Mouse (Mus musculus) heart, embryonic 10.5 days (tissue): ENCODE data around the gene Nemp1. TPM values are rescaled to one million over a fixed set of nuclear protein-coding genes. Genes with fewer than 3 reads are reported as not detected.

Source experiments
- DNase-seq: peaks from one replicate; pipeline ENCODE4 v3.0.0-alpha.2; 2017; ENCODE audit warnings: low spot score
- H3K27ac ChIP-seq: fragments of 300-500 bp; sonication (generic); 2 replicates; pipeline ENCODE4 v1.5.1; 2016; ENCODE audit warnings: mild to moderate bottlenecking
- H3K27me3 ChIP-seq: fragments of 300-500 bp; sonication (generic); 2 replicates; pipeline ENCODE4 v1.6.1; 2016; ENCODE audit warnings: mild to moderate bottlenecking; ENCODE audit not compliant: poor library complexity, insufficient read depth, severe bottlenecking
- H3K36me3 ChIP-seq: fragments of 300-500 bp; sonication (generic); 2 replicates; pipeline ENCODE4 v1.6.1; 2016; ENCODE audit warnings: mild to moderate bottlenecking, moderate library complexity
- H3K4me1 ChIP-seq: fragments of 300-500 bp; sonication (generic); 2 replicates; pipeline ENCODE4 v1.6.1; 2016; ENCODE audit warnings: mild to moderate bottlenecking
- H3K4me3 ChIP-seq: fragments of 300-500 bp; sonication (generic); 2 replicates; pipeline ENCODE4 v1.5.1; 2016; ENCODE audit warnings: mild to moderate bottlenecking, moderate library complexity
- H3K9me3 ChIP-seq: fragments of 300-500 bp; sonication (generic); 2 replicates; pipeline ENCODE4 v1.6.1; 2016; ENCODE audit warnings: mild to moderate bottlenecking, moderate library complexity
- WGBS: fragments of 180-500 bp; shearing (Covaris S2); methylation state at CpG from one replicate; pipeline ENCODE4 v1.1.7; 2016; 5-methylcytosine and 5-hydroxymethylcytosine counted together
- polyA plus RNA-seq: library from polyadenylated mRNA; unstranded; fragments of >200 nt; fragmentation: Nextera tagmentation; extraction: Ambion mirVana; gene quantifications from 2 replicates; pipeline ENCODE4 v1.2.1, GENCODE M21; 2016

Gene Nemp1
- polyA plus RNA-seq, 1 experiment from 2014 or later: 7.7 TPM

DNA sequence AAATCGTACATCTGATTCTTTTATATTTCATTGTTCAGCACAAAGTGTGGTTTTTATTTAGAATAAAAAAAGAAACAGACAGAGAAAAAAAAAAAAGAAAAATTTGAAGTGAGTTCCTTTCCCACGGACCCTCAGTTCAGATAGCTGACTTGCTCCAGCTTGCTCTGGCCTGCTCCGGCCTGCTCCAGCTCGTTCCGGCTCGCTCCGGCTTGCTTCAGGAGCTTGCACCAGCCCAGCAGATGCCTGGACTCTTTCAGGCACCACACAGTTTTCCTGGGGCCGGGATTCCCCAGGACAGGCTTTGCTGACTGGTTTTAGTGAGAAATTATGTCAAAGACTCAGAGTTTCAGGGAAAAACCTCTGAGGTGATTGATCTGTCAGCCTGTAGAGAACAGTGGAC lies 80.6 kb downstream of the Nemp1 start:
- WGBS: 87% methylated on average over 8 of the region's 8 CpGs
- Histone ChIP-seq H3K9me3 (no peaks in the 10 kb centered on the region), H3K4me1 (peaks cover 31% of the 10 kb centered on the region), H3K27me3 (no peaks in the 10 kb centered on the region), H3K36me3 (peaks cover 68% of the 10 kb centered on the region), H3K4me3 (0 out of 2 replicates have a peak overlapping the region, but pooled peaks have one; percentile 29), H3K27ac (peak overlapping the region; percentile 56; the same call in 1 of the 2 replicates)
- DNase-seq: no peak

DNA sequence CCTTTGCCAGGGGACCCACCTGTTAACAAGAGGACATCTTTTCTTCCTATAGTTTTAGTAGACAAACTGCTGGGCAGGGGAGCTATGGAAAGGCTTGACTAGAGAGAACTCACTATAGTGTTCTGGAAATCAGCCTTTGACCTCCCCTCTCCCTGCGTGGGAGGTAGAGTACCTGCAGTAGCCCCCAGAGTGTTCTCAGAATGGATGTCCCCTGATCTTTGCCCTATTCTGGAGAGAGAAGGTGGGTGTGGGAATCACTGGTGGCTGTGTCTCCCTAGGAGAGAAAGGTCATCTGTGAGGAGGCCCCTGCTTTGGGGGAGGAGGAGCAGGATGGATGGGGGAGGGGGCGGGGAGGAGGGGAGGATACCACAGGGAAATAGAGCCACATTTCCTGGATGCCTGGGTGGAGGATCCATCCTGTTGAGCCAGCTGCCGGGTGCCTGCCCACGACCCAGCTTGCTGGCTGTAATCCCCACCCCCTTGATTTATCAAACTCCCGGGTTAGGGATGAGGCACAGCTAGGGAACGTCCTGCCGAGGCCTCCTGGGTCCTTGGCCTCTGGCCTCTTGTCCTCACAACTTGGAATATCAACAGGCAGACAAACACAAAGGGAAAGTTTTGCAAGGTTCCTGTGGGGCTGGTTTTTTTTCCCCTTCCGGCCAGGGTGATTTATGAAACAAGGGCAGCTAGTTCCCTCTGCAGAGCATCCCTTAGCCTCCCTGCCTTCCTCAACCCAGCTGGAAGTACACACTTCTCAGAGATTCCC lies 82.3 kb downstream of the Nemp1 start:
- H3K9me3 ChIP-seq: no peaks in the 10 kb centered on the region
- no peak for DNase-seq
- H3K27ac ChIP-seq: peak overlapping the region; percentile 72
- H3K36me3 ChIP-seq: peaks cover 51% of the 10 kb centered on the region
- peak overlapping the region; percentile 58 for H3K4me3 ChIP-seq
- peaks cover 31% of the 10 kb centered on the region for H3K4me1 ChIP-seq
- WGBS: 10% methylated on average over 8 of the region's 8 CpGs
- H3K27me3 ChIP-seq: no peaks in the 10 kb centered on the region

DNA sequence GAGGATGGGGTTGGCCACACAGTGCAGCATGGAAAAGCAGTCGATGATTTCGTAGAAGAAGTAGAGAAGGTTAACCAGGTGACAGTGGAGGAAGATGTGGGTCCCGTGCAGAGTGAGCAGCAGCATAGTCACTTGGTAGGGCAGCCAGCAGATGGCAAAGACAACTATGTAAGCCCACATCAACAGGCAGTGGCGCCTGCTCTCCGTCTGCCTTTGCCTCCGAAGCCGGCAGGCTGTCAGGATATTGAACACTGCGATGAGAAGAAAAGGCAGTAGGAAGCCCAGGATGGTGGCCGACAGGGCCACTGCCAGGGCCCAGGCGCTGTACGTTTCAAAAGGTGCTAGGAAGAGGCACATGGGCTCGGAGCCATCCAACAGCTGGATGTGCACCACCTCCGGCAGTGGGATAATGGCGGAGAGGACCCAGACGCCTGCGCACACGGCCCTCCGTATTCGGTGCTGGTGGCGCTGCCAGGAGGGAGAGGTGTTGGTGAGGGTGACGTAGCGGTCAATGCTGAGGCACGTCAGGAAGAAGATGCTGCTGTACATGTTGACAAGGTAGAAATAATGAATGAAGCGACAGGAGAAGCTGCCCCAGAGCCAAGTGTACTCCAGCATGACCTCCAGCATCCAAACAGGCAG lies 83.6 kb downstream of the Nemp1 start:
- 44% methylated on average over 24 of the region's 24 CpGs for WGBS

More for the DNA sequence above, 83.6 kb downstream of the Nemp1 start:
- Histone ChIP-seq H3K27me3 (no peaks in the 10 kb centered on the region), H3K9me3 (no peaks in the 10 kb centered on the region), H3K36me3 (peaks cover 40% of the 10 kb centered on the region), H3K27ac (peak overlapping the region; percentile 72), H3K4me3 (peak overlapping the region; percentile 58), H3K4me1 (peaks cover 34% of the 10 kb centered on the region)
- DNase-seq: peak; percentile 71

Other genes starting within 250 kb of the Nemp1 start
- gene Stac3, start 165.2 kb upstream of the Nemp1 start, polyA plus RNA-seq: 0.22 and 0.84 TPM in 2 replicates
- 7.8 and 9.0 TPM in 2 replicates for gene Ndufa4l2, start 151.9 kb upstream of the Nemp1 start, polyA plus RNA-seq
- gene Shmt2, start 144.5 kb upstream of the Nemp1 start, polyA plus RNA-seq: 101 and 126 TPM in 2 replicates
- gene Nxph4, start 132.3 kb upstream of the Nemp1 start, polyA plus RNA-seq: 0.16 and 0.33 TPM in 2 replicates
- gene Lrp1, start 45.8 kb upstream of the Nemp1 start, polyA plus RNA-seq: 37.4 and 51.8 TPM in 2 replicates
- gene Stat6, start 23.9 kb upstream of the Nemp1 start, polyA plus RNA-seq: 22.5 and 28.1 TPM in 2 replicates
- gene Nab2, start 1.7 kb downstream of the Nemp1 start, polyA plus RNA-seq: 11.4 and 12.6 TPM in 2 replicates
- 0.42 and 0.45 TPM in 2 replicates for gene Myo1a, start 38.3 kb downstream of the Nemp1 start, polyA plus RNA-seq
- gene Tac2, start 57.6 kb downstream of the Nemp1 start, polyA plus RNA-seq: 8.9 and 24.6 TPM in 2 replicates
- gene Zbtb39, start 72.6 kb downstream of the Nemp1 start, polyA plus RNA-seq: 2.4 and 4.9 TPM in 2 replicates
- gene Gpr182, start 84.8 kb downstream of the Nemp1 start, polyA plus RNA-seq: 15.2 and 22.1 TPM in 2 replicates
- gene Rdh1, start 92.8 kb downstream of the Nemp1 start, polyA plus RNA-seq: 0.06 and 0.13 TPM in 2 replicates
- gene Rdh16f1, start 92.9 kb downstream of the Nemp1 start, polyA plus RNA-seq: not detected in 2 replicates
- 0.06 and 0.19 TPM in 2 replicates for gene Rdh9, start 109.5 kb downstream of the Nemp1 start, polyA plus RNA-seq
- not detected in 2 replicates for gene Rdh16, start 134.3 kb downstream of the Nemp1 start, polyA plus RNA-seq
- not detected in 2 replicates for gene Rdh19, start 183.0 kb downstream of the Nemp1 start, polyA plus RNA-seq
- gene Rdh16f2, start 199.6 kb downstream of the Nemp1 start, polyA plus RNA-seq: not detected in 2 replicates
- gene Rdh7, start 221.9 kb downstream of the Nemp1 start, polyA plus RNA-seq: not detected in 2 replicates
- gene Sdr9c7, start 231.6 kb downstream of the Nemp1 start, polyA plus RNA-seq: not detected in 2 replicates